Mouse (Mus musculus) myocyte (in vitro differentiated cells): ENCODE data around the gene Olfr649. TPM values are rescaled to one million over a fixed set of nuclear protein-coding genes. Genes with fewer than 3 reads are reported as not detected.

Experiments
- H3K27me3 ChIP-seq: one replicate; pipeline ENCODE4 v1.6.1; 2011; ENCODE audit not compliant: control insufficient read depth, insufficient read depth, insufficient read length
- H3K36me3 ChIP-seq: one replicate; pipeline ENCODE4 v1.6.1; 2011; ENCODE audit not compliant: control insufficient read depth, insufficient read depth
- H3K4me2 ChIP-seq: one replicate; pipeline ENCODE4 v1.6.1; 2011; ENCODE audit warnings: low read depth, control low read depth
- H3K4me3 ChIP-seq: one replicate; pipeline ENCODE4 v1.5.1; 2011; ENCODE audit warnings: mild to moderate bottlenecking, control low read depth, moderate library complexity
- H3K79me2 ChIP-seq: one replicate; pipeline ENCODE4 v1.6.1; 2011; ENCODE audit not compliant: control insufficient read depth, insufficient read depth
- H3ac ChIP-seq: one replicate; pipeline ENCODE4 v1.6.1; 2011; ENCODE audit not compliant: control insufficient read depth, insufficient read length
- CEBPB ChIP-seq: IDR thresholded peaks from 2 replicates; pipeline ENCODE4 v1.6.1; 2011; ENCODE audit warnings: mild to moderate bottlenecking, moderate library complexity; ENCODE audit not compliant: poor library complexity, insufficient read depth, severe bottlenecking
- E2F4 ChIP-seq: IDR thresholded peaks from one replicate; pipeline ENCODE4 v1.6.1; 2011; ENCODE audit warnings: mild to moderate bottlenecking, control low read depth, moderate library complexity; ENCODE audit not compliant: insufficient read depth
- MAX ChIP-seq: IDR thresholded peaks from one replicate; pipeline ENCODE4 v1.6.1; 2011; ENCODE audit warnings: low read depth, mild to moderate bottlenecking, control low read depth
- MYOD1 ChIP-seq, 3 experiments: IDR thresholded peaks; one replicate each; pipeline ENCODE4 v1.6.1; 2011; ENCODE audit warnings: control low read depth in 2 of 3, low read depth in 2 of 3, mild to moderate bottlenecking in 2 of 3, moderate library complexity in 1 of 3; ENCODE audit not compliant: insufficient read length in 2 of 3, control insufficient read depth in 1 of 3
- MYOG ChIP-seq, 3 experiments: IDR thresholded peaks; one replicate each; pipeline ENCODE4 v1.6.1; 2011; ENCODE audit warnings: control low read depth in 2 of 3, low read depth in 2 of 3, mild to moderate bottlenecking in 2 of 3; ENCODE audit not compliant: insufficient read length in 2 of 3, control insufficient read depth in 1 of 3, insufficient read depth in 1 of 3
- POLR2A ChIP-seq: IDR thresholded peaks from one replicate; pipeline ENCODE4 v1.6.1; 2011; ENCODE audit warnings: low read depth, mild to moderate bottlenecking, control low read depth, moderate library complexity; ENCODE audit not compliant: insufficient read length
- POLR2AphosphoS2 ChIP-seq: IDR thresholded peaks from one replicate; pipeline ENCODE4 v1.6.1; 2011; ENCODE audit warnings: low read depth, control low read depth; ENCODE audit not compliant: insufficient read length
- REST ChIP-seq: IDR thresholded peaks from one replicate; pipeline ENCODE4 v1.6.1; 2011; ENCODE audit warnings: mild to moderate bottlenecking, control low read depth, moderate library complexity; ENCODE audit not compliant: insufficient read depth, insufficient read length
- SRF ChIP-seq: IDR thresholded peaks from one replicate; pipeline ENCODE4 v1.6.1; 2011; ENCODE audit warnings: low read depth; ENCODE audit not compliant: control insufficient read depth, insufficient read length
- TCF12 ChIP-seq: IDR thresholded peaks from one replicate; pipeline ENCODE4 v1.6.1; 2011; ENCODE audit warnings: mild to moderate bottlenecking, control low read depth; ENCODE audit not compliant: poor library complexity, insufficient read depth, severe bottlenecking
- TCF3 ChIP-seq: IDR thresholded peaks from one replicate; pipeline ENCODE4 v1.6.1; 2011; ENCODE audit warnings: low read depth, control low read depth; ENCODE audit not compliant: insufficient read length
- USF1 ChIP-seq: IDR thresholded peaks from one replicate; pipeline ENCODE4 v1.6.1; 2011; ENCODE audit warnings: low read depth, mild to moderate bottlenecking, control low read depth, moderate library complexity
- polyA plus RNA-seq: library from polyadenylated mRNA; unstranded; fragments of >200 nt; fragmentation: generic; extraction: Trizol; gene quantifications from one replicate; pipeline ENCODE4 v1.2.1, GENCODE M21; 2012; ENCODE audit warnings: missing spikeins

Olfr649 gene
- not detected for polyA plus RNA-seq

- no peaks in the 10 kb centered on the region for H3K79me2 ChIP-seq
- H3K27me3 ChIP-seq = no peaks in the 10 kb centered on the region
- TF ChIP-seq USF1 (no peak), REST (no peak)
- H3ac ChIP-seq = no peak within 1 kb of the TSS
- H3K36me3 ChIP-seq = no peaks in the 10 kb centered on the region
- no peak within 1 kb of the TSS for H3K4me2 ChIP-seq
- no peak within 1 kb of the TSS for H3K4me3 ChIP-seq
Measured at GRCm38 (mm10) chr7:104195885-104196284, at the start of gene Olfr649. Olfr649 (minus strand) TSS chr7:104195985.

- no peaks in the 10 kb centered on the region for H3K79me2 ChIP-seq
- H3K36me3 ChIP-seq = no peaks in the 10 kb centered on the region
- H3K4me2 ChIP-seq = peak within 1 kb of the TSS; percentile 56
- no peaks in the 10 kb centered on the region for H3K27me3 ChIP-seq
- H3K4me3 ChIP-seq = peak within 1 kb of the TSS; percentile 21
- no peak within 1 kb of the TSS for H3ac ChIP-seq
- no peak for TF ChIP-seq REST
- TF ChIP-seq SRF = no peak
- TF ChIP-seq MYOD1 (IDR thresholded peaks at IDR 0.05; ENCODE audit: control insufficient read depth in 1 of 3, insufficient read length in 2 of 3, low read depth in 2 of 3) = no peak
- TF ChIP-seq MAX = no peak
- TF ChIP-seq E2F4 = no peak
- no peak for TF ChIP-seq TCF3
Measured at GRCm38 (mm10) chr7:104244287-104245181, 48.7 kb upstream of the Olfr649 start, which contains the start of gene Trim34a. Trim34a (plus strand) TSS chr7:104244457.

DNA sequence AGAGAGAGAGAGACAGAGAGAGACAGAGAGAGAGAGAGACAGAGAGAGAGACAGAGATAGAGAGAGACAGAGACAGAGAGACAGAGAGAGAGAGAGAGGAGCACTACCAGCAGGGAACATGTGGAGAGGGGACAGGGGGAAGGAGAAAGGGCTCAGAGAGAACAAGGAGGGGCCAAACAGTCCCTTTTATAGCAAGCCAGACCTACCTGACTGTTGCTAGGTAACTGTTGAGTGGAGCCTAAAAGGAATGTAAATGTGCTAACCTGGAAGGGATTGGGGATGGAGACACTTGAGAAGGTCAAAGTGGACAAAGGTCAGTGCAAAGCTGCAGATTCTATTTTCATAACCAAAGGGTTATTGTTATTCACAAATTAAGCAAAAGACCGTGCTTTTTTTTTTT, 47.8 kb upstream of the Olfr649 start:
- TF ChIP-seq SRF (no peak), POLR2AphosphoS2 (no peak), CEBPB (no peak), E2F4 (no peak), TCF3 (no peak), POLR2A (no peak), USF1 (no peak), MAX (no peak), MYOG (IDR thresholded peaks at IDR 0.05; ENCODE audit: control insufficient read depth in 1 of 3, insufficient read depth in 1 of 3, insufficient read length in 2 of 3, low read depth in 2 of 3) (no peak), MYOD1 (IDR thresholded peaks at IDR 0.05; ENCODE audit: control insufficient read depth in 1 of 3, insufficient read length in 2 of 3, low read depth in 2 of 3) (no peak), TCF12 (no peak), REST (no peak)
- H3K27me3 ChIP-seq = no peaks in the 10 kb centered on the region
- H3ac ChIP-seq = no peak overlapping the region
- H3K79me2 ChIP-seq = no peaks in the 10 kb centered on the region
- H3K36me3 ChIP-seq = no peaks in the 10 kb centered on the region
- peak overlapping the region; percentile 51 for H3K4me2 ChIP-seq
- no peak overlapping the region for H3K4me3 ChIP-seq

DNA sequence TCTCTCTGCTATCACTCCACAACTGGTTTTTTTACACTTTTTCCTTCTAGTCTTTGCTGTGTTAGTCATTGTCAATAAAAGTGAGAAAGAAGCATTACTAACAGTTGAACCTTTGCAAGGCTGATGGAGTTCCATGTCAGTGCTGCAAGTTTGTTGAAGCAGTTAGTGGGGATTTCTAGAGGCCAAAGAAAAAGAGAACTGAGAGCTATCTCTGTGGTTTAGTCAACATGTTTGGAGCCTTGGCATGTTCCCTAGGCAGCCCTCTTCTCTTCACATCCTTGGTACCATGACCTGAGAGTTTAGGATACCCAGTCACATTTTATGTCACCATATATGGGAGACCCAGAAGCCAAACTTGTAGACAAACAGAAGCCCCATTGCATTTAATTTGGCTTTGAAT, 45.1 kb upstream of the Olfr649 start:
- Histone ChIP-seq H3K36me3 (no peaks in the 10 kb centered on the region), H3K79me2 (no peaks in the 10 kb centered on the region), H3K27me3 (no peaks in the 10 kb centered on the region), H3ac (no peak overlapping the region), H3K4me3 (no peak overlapping the region), H3K4me2 (no peak overlapping the region)
- no peak for TF ChIP-seq MAX
- no peak for TF ChIP-seq CEBPB
- TF ChIP-seq MYOG (IDR thresholded peaks at IDR 0.05; ENCODE audit: control insufficient read depth in 1 of 3, insufficient read depth in 1 of 3, insufficient read length in 2 of 3, low read depth in 2 of 3) = no peak
- TF ChIP-seq E2F4 = no peak
- TF ChIP-seq SRF = no peak
- TF ChIP-seq POLR2AphosphoS2 = no peak
- TF ChIP-seq REST = no peak
- TF ChIP-seq TCF3 = no peak
- no peak for TF ChIP-seq MYOD1 (IDR thresholded peaks at IDR 0.05; ENCODE audit: control insufficient read depth in 1 of 3, insufficient read length in 2 of 3, low read depth in 2 of 3)
- TF ChIP-seq POLR2A = no peak
- no peak for TF ChIP-seq TCF12
- TF ChIP-seq USF1 = no peak

DNA sequence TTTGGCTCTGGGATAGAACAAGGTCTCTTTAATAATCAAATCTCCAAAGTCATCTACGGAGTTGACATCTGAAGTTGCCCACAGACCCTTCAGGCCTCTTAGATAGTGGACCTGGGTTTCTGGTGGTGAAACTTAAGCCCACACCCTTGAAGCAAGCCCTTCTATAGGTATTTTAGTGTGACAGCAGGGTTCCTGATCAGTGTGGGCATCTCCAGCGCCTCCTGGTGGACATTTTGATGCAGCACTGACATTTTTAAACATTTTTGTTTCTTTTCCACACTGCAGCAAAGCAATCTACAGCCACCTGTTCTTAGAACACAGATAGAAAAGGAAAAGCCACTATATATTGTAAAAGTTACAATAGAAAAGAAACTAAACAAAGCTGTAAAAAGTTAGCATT, 35.4 kb upstream of the Olfr649 start:
- H3K79me2 ChIP-seq = no peaks in the 10 kb centered on the region
- no peaks in the 10 kb centered on the region for H3K36me3 ChIP-seq
- no peak overlapping the region for H3K4me3 ChIP-seq
- H3ac ChIP-seq = no peak overlapping the region
- TF ChIP-seq POLR2A (no peak), TCF3 (no peak), MYOD1 (IDR thresholded peaks at IDR 0.05; ENCODE audit: control insufficient read depth in 1 of 3, insufficient read length in 2 of 3, low read depth in 2 of 3) (no peak), TCF12 (no peak), USF1 (no peak)
- H3K4me2 ChIP-seq = no peak overlapping the region
- no peaks in the 10 kb centered on the region for H3K27me3 ChIP-seq
